24 mouse cellular contexts compared by ENCODE assay signal in genomic region chr19:11633732-11634131, GRCm38 (mm10). TPM values are rescaled to one million over a fixed set of nuclear protein-coding genes. Genes with fewer than 3 reads are reported as not detected.
DNase-seq lines count a peak whose midpoint lies in the region; TF ChIP-seq lines count a peak whose summit lies in the region.
"Had no signal": no experiment of that assay in that cellular context is flagged by ENCODE, and none has a peak within 500 bp of the region (broad histone marks: within the 10 kb centered on the region; RNA-seq: fewer than 3 reads in every experiment).

No protein-coding gene starts in this region.

- H3K36me3 ChIP-seq in MEL (ENCODE audit: control insufficient read depth in 1 of 2, insufficient read depth in 2 of 2, low read length in 2 of 2), result peaks cover 0 to 25% of the 10 kb centered on the region in 2 experiments; a peak in 2 of 4 replicates
- H3K36me3 ChIP-seq: G1E had no signal

- H3K4me3 ChIP-seq in MEL (ENCODE audit: control insufficient read depth in 1 of 2, insufficient read depth in 1 of 2, low read depth in 2 of 2, low read length in 2 of 2), result peak overlapping the region in 1 of 2 experiments; percentile 1; a peak in 2 of 4 replicates

- peak in 1 of 2 experiments; percentile 9; a peak in 1 of 4 replicates for TF ChIP-seq EP300 in MEL (IDR thresholded peaks at IDR 0.05; ENCODE audit: low read depth in 1 of 2, low read length in 2 of 2)

- no peak for TF ChIP-seq CTCF in MEL (IDR thresholded peaks at IDR 0.05 in 2 of 3, conservative IDR thresholded peaks at IDR 0.05 in 1 of 3; ENCODE audit: control insufficient read depth in 1 of 3, insufficient read depth in 1 of 3, low read depth in 2 of 3, low read length in 3 of 3, poor library complexity in 1 of 3, severe bottlenecking in 1 of 3)

- H3K9ac ChIP-seq in MEL (ENCODE audit: control insufficient read depth, low read depth, low read length, poor library complexity, severe bottlenecking), result no peak overlapping the region

- intact Hi-C loops in gastrocnemius, postnatal 36 days (cut with DNase I), result no loop called here

- TF ChIP-seq RAD21 in MEL (IDR thresholded peaks at IDR 0.05; ENCODE audit: low read depth, low read length), result no peak

- no peaks in the 10 kb centered on the region for H3K9me3 ChIP-seq in MEL (replicated peaks; ENCODE audit: insufficient read depth, low read length)
- H3K9me3 ChIP-seq: G1E had no signal

- H3K27ac ChIP-seq in MEL (ENCODE audit: control insufficient read depth, low read depth, low read length), result peak overlapping the region; percentile 95

- H3K27me3 ChIP-seq in MEL (ENCODE audit: control insufficient read depth in 1 of 2, insufficient read depth in 2 of 2, low read length in 2 of 2), result no peaks in the 10 kb centered on the region
- H3K27me3 ChIP-seq: CH12.LX, Patski had no signal

- H3K4me1 ChIP-seq in MEL (ENCODE audit: control insufficient read depth in 1 of 2, insufficient read depth in 2 of 2, low read length in 2 of 2), result peaks cover 3 to 11% of the 10 kb centered on the region in 2 experiments; a peak in 3 of 4 replicates

- TF ChIP-seq POLR2A in MEL (IDR thresholded peaks at IDR 0.05; ENCODE audit: control insufficient read depth in 1 of 2, insufficient read depth in 1 of 2, low read depth in 1 of 2, low read length in 2 of 2, poor library complexity in 1 of 2), result no peak

- H3K79me2 ChIP-seq in MEL (ENCODE audit: control insufficient read depth, insufficient read depth, low read length, poor library complexity), result no peaks in the 10 kb centered on the region

- DNase-seq in MEL (ENCODE audit: low read depth, low spot score), result peak; percentile 60
- no peak for DNase-seq in gastrocnemius, postnatal 36 days
- DNase-seq: adrenal gland, adult 2 months; adrenal gland, adult 8-10 months; adrenal gland, postnatal 10 days; adrenal gland, postnatal 14 days; adrenal gland, postnatal 25 days; adrenal gland, postnatal 36 days; B cell, adult 2 months; cerebellum, adult 11 months; cerebellum, adult 11-12 months; cerebellum, adult 18-20 months; cerebellum, adult 2 months; cerebellum, adult 8-10 months had no signal

TF ChIP-seq in MEL, 35 proteins besides CTCF, POLR2A, EP300 and RAD21:
- TF ChIP-seq MYB (IDR thresholded peaks at IDR 0.05; ENCODE audit: low read depth, low read length) (no peak), ZC3H11A (IDR thresholded peaks at IDR 0.05; ENCODE audit: low read depth, low read length) (no peak), HCFC1 (IDR thresholded peaks at IDR 0.05; ENCODE audit: low read depth, low read length) (no peak), SIN3A (IDR thresholded peaks at IDR 0.05; ENCODE audit: low read length) (no peak), POLR2AphosphoS5 (IDR thresholded peaks at IDR 0.05; ENCODE audit: borderline replicate concordance, low read depth, low read length) (no peak), MYC (IDR thresholded peaks at IDR 0.05; ENCODE audit: low read depth, low read length) (no peak), USF1 (IDR thresholded peaks at IDR 0.05; ENCODE audit: low read depth, low read length) (peak; percentile 34; the same call in 1 of the 2 replicates), TBP (IDR thresholded peaks at IDR 0.05; ENCODE audit: low read depth, low read length) (no peak), JUND (IDR thresholded peaks at IDR 0.05; ENCODE audit: low read depth, low read length) (no peak), MAZ (IDR thresholded peaks at IDR 0.05; ENCODE audit: low read depth, low read length) (no peak), UBTF (IDR thresholded peaks at IDR 0.05; ENCODE audit: borderline replicate concordance, insufficient read depth, low read depth, low read length) (no peak), GABPA (IDR thresholded peaks at IDR 0.05; ENCODE audit: low read depth, low read length) (no peak), MXI1 (IDR thresholded peaks at IDR 0.05; ENCODE audit: low read depth, low read length) (no peak), MAFK (IDR thresholded peaks at IDR 0.05; ENCODE audit: borderline replicate concordance, low read depth, low read length) (no peak), ETS1 (IDR thresholded peaks at IDR 0.05; ENCODE audit: low read depth, low read length) (peak; percentile 52), CHD2 (IDR thresholded peaks at IDR 0.05; ENCODE audit: low read length) (no peak), ZNF384 (IDR thresholded peaks at IDR 0.05; ENCODE audit: low read depth, low read length) (no peak)

RNA-seq across cellular contexts. Expression of gene Ms4a3, which starts 6.9 kb away (rescaled TPM):
- 0.88 and 1.0 TPM in 2 replicates for total RNA-seq in MEL (2012; rRNA removed)
- 1 to 10 TPM in 1 of 2 experiments, not detected in 1; 1.0 TPM for polyA plus RNA-seq in MEL (2012; ENCODE audit: insufficient read depth in 1 of 2, insufficient read length in 2 of 2, low read depth in 1 of 2, low replicate concordance in 2 of 2, missing spikeins in 1 of 2)
- total RNA-seq in gastrocnemius, postnatal 36 days (2021), result not detected
- total RNA-seq: adrenal gland, adult 18-20 months; adrenal gland, adult 2 months; adrenal gland, adult 8-10 months; adrenal gland, postnatal 14 days; adrenal gland, postnatal 25 days; adrenal gland, postnatal 36 days; ES-E14; G1E had no signal
- polyA plus RNA-seq: activated CD4-positive, CD25-positive, alpha-beta regulatory T cell, adult 4 months; adrenal gland, adult 2 months; brain, embryonic 14.5 days; C2C12; CD4-positive, CD25-positive, alpha-beta regulatory T cell, adult 4 months; cerebellum, adult 2 months; G1E had no signal

RNA-seq across cellular contexts. Expression of gene Ms4a2, which starts 10.2 kb away (rescaled TPM):
- total RNA-seq in MEL (2012; rRNA removed), result 1.5 and 3.1 TPM in 2 replicates
- polyA plus RNA-seq in MEL (2012; ENCODE audit: insufficient read depth in 1 of 2, insufficient read length in 2 of 2, low read depth in 1 of 2, low replicate concordance in 2 of 2, missing spikeins in 1 of 2), result under 1 TPM in 1 of 2 experiments, not detected in 1; 0.32 TPM
- total RNA-seq in gastrocnemius, postnatal 36 days (2021), result under 1 TPM in 1 of 2 experiments, not detected in 1; 0.32 TPM
- total RNA-seq: adrenal gland, adult 18-20 months; adrenal gland, postnatal 14 days; adrenal gland, postnatal 25 days; adrenal gland, postnatal 36 days; ES-E14 had no signal
- polyA plus RNA-seq: activated CD4-positive, CD25-positive, alpha-beta regulatory T cell, adult 4 months; adrenal gland, adult 2 months; C2C12; CD4-positive, CD25-positive, alpha-beta regulatory T cell, adult 4 months; cerebellum, adult 2 months had no signal

RNA-seq across cellular contexts. Expression of gene Oosp2, which starts 26.6 kb away (rescaled TPM):
- total RNA-seq in MEL (2012; rRNA removed), result not detected in 2 replicates
- polyA plus RNA-seq in MEL (2012; ENCODE audit: insufficient read depth in 1 of 2, insufficient read length in 2 of 2, low read depth in 1 of 2, low replicate concordance in 2 of 2, missing spikeins in 1 of 2), result not detected
- not detected for total RNA-seq in gastrocnemius, postnatal 36 days (2021)
- total RNA-seq: adrenal gland, postnatal 10 days; adrenal gland, postnatal 14 days; adrenal gland, postnatal 4 days; ES-E14; G1E had no signal
- polyA plus RNA-seq: activated CD4-positive, CD25-positive, alpha-beta regulatory T cell, adult 4 months; adrenal gland, adult 2 months; brain, embryonic 14.5 days; C2C12; CD4-positive, CD25-positive, alpha-beta regulatory T cell, adult 4 months; cerebellum, adult 2 months; G1E; Patski had no signal

RNA-seq across cellular contexts. Expression of gene Ms4a6d, which starts 29.1 kb away (rescaled TPM):
- not detected in 2 replicates for total RNA-seq in MEL (2012; rRNA removed)
- not detected for polyA plus RNA-seq in MEL (2012; ENCODE audit: insufficient read depth in 1 of 2, insufficient read length in 2 of 2, low read depth in 1 of 2, low replicate concordance in 2 of 2, missing spikeins in 1 of 2)
- total RNA-seq in gastrocnemius, postnatal 36 days (2021), result 1 to 10 TPM in 1 of 2 experiments, under 1 TPM in 1; 0.84 to 1.4 TPM
- polyA plus RNA-seq: C2C12 had no signal

RNA-seq across cellular contexts. Expression of gene Oosp1, which starts 57.2 kb away (rescaled TPM):
- total RNA-seq in MEL (2012; rRNA removed), result not detected in 2 replicates
- not detected for polyA plus RNA-seq in MEL (2012; ENCODE audit: insufficient read depth in 1 of 2, insufficient read length in 2 of 2, low read depth in 1 of 2, low replicate concordance in 2 of 2, missing spikeins in 1 of 2)
- not detected for total RNA-seq in gastrocnemius, postnatal 36 days (2021)
- total RNA-seq: ES-E14 had no signal
- polyA plus RNA-seq: activated CD4-positive, CD25-positive, alpha-beta regulatory T cell, adult 4 months; adrenal gland, adult 2 months; brain, embryonic 14.5 days; C2C12; CD4-positive, CD25-positive, alpha-beta regulatory T cell, adult 4 months; cerebellum, adult 2 months; G1E; Patski had no signal
